Mouse (Mus musculus): ENCODE measurements at regions not wholly inside any gene's neighbourhood (a gene's known extent, or its start where the extent isn't known, plus 50 kb on each side); places are given as distances from the start of the nearest gene placed in this dataset.

DNA sequence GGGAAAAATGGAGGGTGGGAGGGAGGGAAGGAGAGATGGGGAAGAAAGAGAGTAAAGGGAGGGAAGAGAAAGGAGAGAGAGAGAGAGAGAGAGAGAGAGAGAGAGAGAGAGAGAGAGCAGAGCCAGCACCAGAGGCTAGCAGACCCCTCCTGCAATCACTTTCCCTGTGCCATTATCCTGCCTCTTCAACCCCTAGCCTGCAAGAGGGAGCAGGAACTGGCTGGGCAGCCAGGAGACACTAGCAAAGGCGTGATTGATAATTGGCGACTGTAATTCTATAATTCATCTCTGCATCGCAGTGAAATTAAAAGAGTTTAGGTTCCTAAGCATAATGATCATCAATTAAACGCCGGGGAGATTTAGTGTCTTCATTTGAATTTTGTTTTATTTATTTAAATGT lies 190.1 kb upstream of the 4931429L15Rik start:
- Histone ChIP-seq H3K36me3 (no peaks in the 10 kb centered on the region), H3K9ac (no peak overlapping the region), H3K27ac (no peak overlapping the region), H3K9me3 (replicated peaks) (no peaks in the 10 kb centered on the region), H3K4me2 (no peak overlapping the region), H3K4me3 (no peak overlapping the region), H3K4me1 (replicated peaks) (peaks cover 4% of the 10 kb centered on the region; the same call in 1 of the 2 replicates), H3K27me3 (peaks cover 27% of the 10 kb centered on the region)
- ATAC-seq (replicated peaks; ENCODE audit: insufficient number of reproducible peaks, insufficient read depth, low FRiP score, low read depth) = no peak
- WGBS = 61% methylated on average over 5 of the region's 5 CpGs

DNA sequence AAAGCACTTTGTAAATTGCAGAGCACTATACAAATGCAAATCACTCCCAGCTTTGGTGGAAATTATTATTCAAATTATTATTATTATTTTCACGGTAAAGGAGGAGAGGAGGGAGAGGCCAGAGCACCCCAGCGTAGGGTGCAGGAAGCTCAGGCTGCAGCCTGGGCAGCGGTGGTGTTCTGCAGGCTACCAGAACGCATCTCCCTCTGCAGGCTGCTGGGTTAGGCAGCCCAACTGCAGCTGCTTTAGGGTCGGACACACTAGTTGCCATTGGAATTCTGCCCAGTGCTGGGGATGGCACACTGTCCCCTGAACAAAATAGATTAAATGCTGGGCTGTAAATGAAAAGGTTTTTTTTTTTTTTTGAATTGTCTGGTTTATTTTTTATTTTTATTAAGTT lies 189.7 kb upstream of the 4931429L15Rik start:
- no peak overlapping the region for H3K4me3 ChIP-seq
- no peaks in the 10 kb centered on the region for H3K36me3 ChIP-seq
- 20% methylated on average over 5 of the region's 5 CpGs for WGBS
- peaks cover 4% of the 10 kb centered on the region; the same call in 1 of the 2 replicates for H3K4me1 ChIP-seq (replicated peaks)
- peaks cover 27% of the 10 kb centered on the region for H3K27me3 ChIP-seq
- H3K27ac ChIP-seq = no peak overlapping the region
- H3K4me2 ChIP-seq = no peak overlapping the region
- no peak overlapping the region for H3K9ac ChIP-seq
- no peak for ATAC-seq (replicated peaks; ENCODE audit: insufficient number of reproducible peaks, insufficient read depth, low FRiP score, low read depth)
- no peaks in the 10 kb centered on the region for H3K9me3 ChIP-seq (replicated peaks)

DNA sequence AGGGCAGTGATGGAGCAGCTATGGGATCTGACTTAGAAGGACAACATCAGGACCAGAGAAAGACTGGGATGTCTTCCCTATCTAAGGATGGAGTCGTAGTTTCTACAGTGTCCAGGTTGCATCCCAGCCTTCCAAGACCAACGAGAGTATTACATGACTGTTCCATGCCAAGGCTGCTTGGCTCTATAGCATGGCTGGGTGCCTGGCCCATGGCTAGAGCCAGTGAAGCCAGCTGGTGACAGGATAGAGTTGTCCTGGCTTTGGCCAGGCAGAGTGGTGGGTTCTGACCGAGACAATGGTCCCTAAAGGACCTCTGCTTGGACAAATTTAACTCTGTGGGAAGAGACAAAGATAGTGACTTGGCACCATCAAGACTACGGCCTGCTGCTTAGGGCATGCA lies 187.2 kb upstream of the 4931429L15Rik start:
- 69% methylated on average over 4 of the region's 4 CpGs for WGBS
- no peaks in the 10 kb centered on the region for H3K36me3 ChIP-seq
- no peak overlapping the region for H3K27ac ChIP-seq
- peaks cover 4% of the 10 kb centered on the region; the same call in 1 of the 2 replicates for H3K4me1 ChIP-seq (replicated peaks)
- no peak for ATAC-seq (replicated peaks; ENCODE audit: insufficient number of reproducible peaks, insufficient read depth, low FRiP score, low read depth)
- no peak overlapping the region for H3K4me2 ChIP-seq
- peaks cover 30% of the 10 kb centered on the region for H3K27me3 ChIP-seq
- H3K4me3 ChIP-seq = no peak overlapping the region
- H3K9me3 ChIP-seq (replicated peaks) = no peaks in the 10 kb centered on the region
- no peak overlapping the region for H3K9ac ChIP-seq

DNA sequence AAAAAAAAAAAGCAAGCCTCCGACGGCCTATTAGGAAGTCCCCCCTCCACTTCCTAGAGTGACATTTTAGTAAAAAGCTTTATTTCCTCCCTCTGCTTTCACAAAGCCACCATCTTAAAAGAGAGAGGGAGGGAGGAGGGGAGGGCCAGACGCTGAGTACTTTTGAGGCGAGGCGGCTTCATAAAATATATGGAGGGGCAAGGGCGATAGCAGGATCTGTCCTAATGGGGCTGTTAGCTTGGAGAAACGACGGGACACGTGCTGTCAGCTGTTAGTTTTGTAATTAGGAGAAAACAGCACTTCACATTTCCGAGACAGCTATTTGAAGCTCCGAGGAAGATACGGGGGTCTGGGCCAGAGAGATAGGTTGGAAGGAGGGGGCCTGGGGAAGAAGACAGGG lies 184.8 kb upstream of the 4931429L15Rik start:
- Histone ChIP-seq H3K4me2 (no peak overlapping the region), H3K9ac (no peak overlapping the region), H3K4me1 (replicated peaks) (no peaks in the 10 kb centered on the region), H3K27me3 (peaks cover 26% of the 10 kb centered on the region), H3K27ac (no peak overlapping the region), H3K4me3 (no peak overlapping the region), H3K36me3 (no peaks in the 10 kb centered on the region), H3K9me3 (replicated peaks) (no peaks in the 10 kb centered on the region)
- no peak for ATAC-seq (replicated peaks; ENCODE audit: insufficient number of reproducible peaks, insufficient read depth, low FRiP score, low read depth)
- 53% methylated on average over 12 of the region's 12 CpGs for WGBS

DNA sequence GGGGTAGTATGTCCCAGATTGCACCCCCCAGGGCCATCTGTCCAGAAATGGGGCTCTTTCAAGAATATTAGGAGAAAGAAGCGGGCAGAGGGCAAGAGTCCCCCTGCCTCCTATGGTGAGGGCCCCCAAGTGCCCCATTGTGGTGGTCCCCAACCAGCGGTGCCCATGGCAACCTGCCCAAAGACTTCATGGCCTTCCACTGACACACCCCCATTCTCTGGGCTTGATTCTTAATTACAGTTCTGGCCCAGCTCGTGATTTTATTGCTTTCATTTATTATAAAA lies 184.3 kb upstream of the 4931429L15Rik start:
- 72% methylated on average over 3 of the region's 3 CpGs for WGBS

DNA sequence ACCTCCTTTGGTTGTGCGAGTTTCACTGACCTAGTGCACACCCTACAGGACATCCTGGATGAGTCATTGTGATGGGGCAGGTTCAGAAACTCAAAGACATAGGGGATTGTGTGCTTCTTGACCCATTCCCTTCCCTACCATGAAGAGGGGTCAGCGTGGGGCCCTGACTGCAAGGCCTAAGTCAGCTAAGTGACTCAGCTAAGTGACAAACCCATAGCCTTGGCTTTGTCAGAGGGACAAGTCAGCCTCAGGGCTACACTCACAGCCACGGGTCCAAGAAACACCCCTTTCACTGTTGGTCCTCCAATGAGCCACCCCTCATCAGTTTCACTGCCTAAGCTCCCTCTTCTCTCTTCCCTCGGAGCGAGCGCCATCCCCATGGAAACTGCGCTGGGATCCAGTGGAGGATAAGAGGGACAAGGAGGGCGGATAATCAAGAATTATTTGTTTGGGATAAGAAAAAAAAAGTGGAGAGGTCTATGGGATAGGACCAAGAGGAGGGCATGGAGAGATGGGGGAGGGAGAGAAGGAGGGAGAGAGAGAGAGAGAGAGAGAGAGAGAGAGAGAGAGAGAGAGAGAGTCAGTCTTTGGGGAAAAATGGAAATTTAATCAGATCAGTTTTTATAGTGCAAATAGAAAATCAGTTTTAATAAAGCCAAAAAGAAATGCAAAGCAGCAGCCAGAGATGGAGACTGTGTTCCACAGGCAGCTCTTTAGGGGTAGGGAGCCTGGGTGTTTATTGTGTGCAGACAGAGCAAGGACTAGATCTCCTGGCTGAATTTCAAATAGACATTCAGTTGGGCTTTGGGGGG lies 183.7 kb upstream of the 4931429L15Rik start:
- no peaks in the 10 kb centered on the region for H3K36me3 ChIP-seq
- no peaks in the 10 kb centered on the region for H3K9me3 ChIP-seq (replicated peaks)
- ATAC-seq (replicated peaks; ENCODE audit: insufficient number of reproducible peaks, insufficient read depth, low FRiP score, low read depth) = no peak
- H3K4me1 ChIP-seq (replicated peaks) = no peaks in the 10 kb centered on the region
- no peak overlapping the region for H3K4me2 ChIP-seq
- no peak overlapping the region for H3K9ac ChIP-seq
- WGBS = 75% methylated on average over 8 of the region's 8 CpGs
- H3K4me3 ChIP-seq = no peak overlapping the region
- H3K27ac ChIP-seq = no peak overlapping the region
- H3K27me3 ChIP-seq = peaks cover 27% of the 10 kb centered on the region

More for the DNA sequence above, 184.3 kb upstream of the 4931429L15Rik start:
- no peaks in the 10 kb centered on the region for H3K4me1 ChIP-seq (replicated peaks)
- H3K9me3 ChIP-seq (replicated peaks) = no peaks in the 10 kb centered on the region
- H3K36me3 ChIP-seq = no peaks in the 10 kb centered on the region
- no peak overlapping the region for H3K9ac ChIP-seq
- H3K4me2 ChIP-seq = no peak overlapping the region
- no peak overlapping the region for H3K4me3 ChIP-seq
- H3K27me3 ChIP-seq = peaks cover 27% of the 10 kb centered on the region
- ATAC-seq (replicated peaks; ENCODE audit: insufficient number of reproducible peaks, insufficient read depth, low FRiP score, low read depth) = no peak
- no peak overlapping the region for H3K27ac ChIP-seq

DNA sequence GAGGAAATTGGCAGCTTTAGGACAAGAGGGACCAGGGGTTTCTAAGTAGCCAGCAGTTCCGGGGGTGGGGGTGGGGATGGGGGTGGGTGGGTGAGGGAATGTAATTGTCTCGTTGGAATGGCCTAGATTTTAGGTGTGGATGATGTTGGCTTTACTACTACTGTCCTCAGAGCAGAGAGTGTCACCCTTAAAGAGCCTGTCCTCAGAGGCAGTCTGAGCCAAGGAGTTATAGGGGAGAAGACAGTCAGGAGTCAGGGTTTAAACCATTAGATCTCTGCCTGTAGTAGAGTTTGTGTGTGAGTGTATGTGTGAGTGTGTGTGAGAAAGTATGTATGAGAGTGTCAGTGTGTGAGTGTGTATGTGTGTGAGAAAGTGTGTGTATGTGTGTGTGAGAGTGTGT lies 179.6 kb upstream of the 4931429L15Rik start:
- Histone ChIP-seq H3K27me3 (peaks cover 16% of the 10 kb centered on the region), H3K4me2 (no peak overlapping the region), H3K27ac (no peak overlapping the region), H3K4me1 (replicated peaks) (no peaks in the 10 kb centered on the region), H3K4me3 (no peak overlapping the region), H3K9me3 (replicated peaks) (no peaks in the 10 kb centered on the region), H3K36me3 (no peaks in the 10 kb centered on the region), H3K9ac (no peak overlapping the region)
- WGBS = 26% methylated on average over 2 of the region's 2 CpGs
- no peak for ATAC-seq (replicated peaks; ENCODE audit: insufficient number of reproducible peaks, insufficient read depth, low FRiP score, low read depth)

DNA sequence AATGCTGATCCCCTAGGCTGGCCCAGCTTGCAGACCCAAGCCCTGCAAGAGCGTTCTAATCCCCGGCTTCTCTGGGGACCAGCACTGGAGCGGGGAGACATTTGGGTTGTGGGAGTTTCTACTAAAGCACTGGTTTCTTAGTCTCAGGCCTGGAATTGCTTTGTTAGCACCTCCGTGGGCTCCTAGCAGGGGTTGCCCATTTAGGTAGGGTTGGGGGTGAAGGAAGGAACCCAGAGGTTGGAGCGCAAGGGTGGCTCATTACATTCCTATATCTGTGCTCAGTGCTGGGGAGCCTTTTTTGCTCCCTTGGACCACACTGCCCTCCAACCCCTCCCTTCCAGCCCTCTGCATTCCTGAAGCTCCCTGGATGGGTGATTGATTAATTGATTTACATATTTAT lies 179.1 kb upstream of the 4931429L15Rik start:
- no peak for ATAC-seq (replicated peaks; ENCODE audit: insufficient number of reproducible peaks, insufficient read depth, low FRiP score, low read depth)
- Histone ChIP-seq H3K4me2 (no peak overlapping the region), H3K27ac (no peak overlapping the region), H3K27me3 (peaks cover 13% of the 10 kb centered on the region), H3K9ac (no peak overlapping the region), H3K4me1 (replicated peaks) (no peaks in the 10 kb centered on the region), H3K9me3 (replicated peaks) (no peaks in the 10 kb centered on the region), H3K36me3 (no peaks in the 10 kb centered on the region), H3K4me3 (no peak overlapping the region)
- 42% methylated on average over 5 of the region's 5 CpGs for WGBS

DNA sequence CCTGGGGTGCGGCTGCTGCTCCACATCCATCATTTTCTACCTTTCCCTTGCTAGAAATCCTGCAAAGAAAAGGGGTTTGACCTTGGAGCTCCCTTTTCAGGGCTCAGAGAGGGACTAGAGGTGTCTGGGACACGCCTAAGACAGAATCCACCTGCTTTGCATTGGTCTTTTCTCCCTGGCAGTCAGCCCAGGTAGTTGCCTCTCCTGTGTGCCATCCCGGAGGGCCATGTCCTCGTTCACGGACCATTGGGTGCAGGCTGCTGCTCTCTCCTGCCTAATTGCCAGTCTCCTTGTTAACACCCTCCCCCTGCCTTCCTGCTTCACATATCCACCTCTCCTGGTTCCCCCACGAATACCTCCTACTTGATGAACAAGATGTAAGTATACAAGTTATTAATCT lies 175.5 kb upstream of the 4931429L15Rik start:
- Histone ChIP-seq H3K27ac (no peak overlapping the region), H3K27me3 (peaks cover 9% of the 10 kb centered on the region; the same call in 1 of the 2 replicates), H3K36me3 (no peaks in the 10 kb centered on the region), H3K4me1 (replicated peaks) (no peaks in the 10 kb centered on the region), H3K4me3 (no peak overlapping the region), H3K4me2 (no peak overlapping the region), H3K9ac (no peak overlapping the region), H3K9me3 (replicated peaks) (no peaks in the 10 kb centered on the region)
- no peak for ATAC-seq (replicated peaks; ENCODE audit: insufficient number of reproducible peaks, insufficient read depth, low FRiP score, low read depth)
- WGBS = 65% methylated on average over 6 of the region's 6 CpGs

DNA sequence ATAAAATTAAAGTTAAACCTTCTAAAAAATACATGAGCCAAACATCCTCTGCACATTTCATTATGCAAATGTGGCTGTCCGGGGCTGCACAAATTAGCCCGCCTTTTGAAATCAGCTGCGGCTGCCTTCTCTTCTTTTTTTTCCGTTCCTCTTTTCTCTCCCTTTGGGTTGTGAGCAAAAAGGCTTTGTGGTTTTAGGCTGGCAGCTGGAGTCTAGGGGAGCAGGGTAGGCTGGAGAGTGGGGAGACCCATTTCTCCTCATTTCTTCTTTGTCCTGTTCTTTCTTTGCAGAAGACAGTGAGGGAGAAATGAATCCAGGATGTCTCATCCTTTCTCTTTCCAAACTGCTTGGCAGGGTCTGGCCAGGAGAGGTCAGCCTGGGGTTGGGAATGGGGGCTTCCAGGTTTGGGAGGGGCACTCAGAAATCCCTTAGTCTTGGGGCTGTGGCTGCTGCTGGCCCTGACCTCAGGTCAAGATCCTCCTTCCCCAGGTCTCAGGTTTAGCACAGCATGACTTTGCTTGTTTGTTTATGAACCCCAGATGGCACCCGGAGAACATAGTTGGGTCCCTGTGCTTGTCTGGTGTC lies 163.2 kb upstream of the 4931429L15Rik start:
- no peaks in the 10 kb centered on the region for H3K36me3 ChIP-seq
- H3K9ac ChIP-seq = no peak overlapping the region
- WGBS = 70% methylated on average over 5 of the region's 5 CpGs
- H3K27me3 ChIP-seq = no peaks in the 10 kb centered on the region
- H3K9me3 ChIP-seq (replicated peaks) = no peaks in the 10 kb centered on the region
- no peak overlapping the region for H3K27ac ChIP-seq
- H3K4me2 ChIP-seq = no peak overlapping the region
- no peak for ATAC-seq (replicated peaks; ENCODE audit: insufficient number of reproducible peaks, insufficient read depth, low FRiP score, low read depth)
- no peak overlapping the region for H3K4me3 ChIP-seq
- peaks cover 7% of the 10 kb centered on the region for H3K4me1 ChIP-seq (replicated peaks)

DNA sequence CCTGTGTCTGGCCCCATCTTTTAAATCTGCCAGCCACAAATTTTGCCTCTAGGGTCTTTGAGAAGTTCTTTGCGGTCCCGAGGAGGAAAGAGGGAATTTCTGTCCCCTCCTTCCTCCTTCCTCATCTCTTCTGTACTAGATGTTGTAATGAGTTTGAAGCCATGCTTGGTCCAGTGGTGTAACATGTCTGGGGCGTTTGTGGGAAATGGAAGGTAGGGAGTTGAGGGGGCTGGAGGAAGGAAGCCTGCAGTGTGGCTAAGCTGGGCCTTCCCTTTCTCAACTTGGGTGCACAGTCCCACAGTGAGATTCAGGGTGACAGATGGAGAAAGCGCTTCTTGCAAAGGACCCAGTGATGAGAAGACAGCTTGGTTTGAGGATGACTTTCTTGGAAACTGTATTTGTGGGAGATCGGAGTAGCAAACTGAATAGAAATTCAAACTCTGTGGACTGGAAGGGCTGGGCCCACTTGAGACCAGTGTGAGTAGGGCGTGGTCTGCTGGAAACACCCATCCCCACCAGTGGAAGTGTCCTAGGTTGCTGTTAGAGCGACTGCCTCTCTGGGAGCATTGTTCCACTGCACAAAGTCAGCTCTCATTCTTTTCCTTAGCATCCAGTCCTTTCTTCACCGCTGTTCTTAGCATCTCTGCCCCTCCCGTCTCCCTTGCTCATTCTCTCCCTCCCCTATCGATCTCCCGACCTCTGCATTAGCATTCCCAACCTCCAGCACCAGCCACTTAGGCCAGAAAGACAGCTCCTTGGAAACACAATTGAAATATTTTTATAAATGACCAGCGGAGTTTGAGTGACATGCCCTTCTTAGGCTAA lies 162.5 kb upstream of the 4931429L15Rik start:
- Histone ChIP-seq H3K27me3 (no peaks in the 10 kb centered on the region), H3K36me3 (no peaks in the 10 kb centered on the region), H3K4me1 (replicated peaks) (peaks cover 7% of the 10 kb centered on the region), H3K9me3 (replicated peaks) (no peaks in the 10 kb centered on the region), H3K4me3 (no peak overlapping the region), H3K4me2 (no peak overlapping the region), H3K27ac (no peak overlapping the region), H3K9ac (no peak overlapping the region)
- no peak for ATAC-seq (replicated peaks; ENCODE audit: insufficient number of reproducible peaks, insufficient read depth, low FRiP score, low read depth)
- 65% methylated on average over 12 of the region's 12 CpGs for WGBS
